Mouse (Mus musculus) intestine, postnatal 0 days (tissue): Measurements from ENCODE around the gene Glt28d2. TPM values are rescaled to one million over a fixed set of nuclear protein-coding genes. Genes with fewer than 3 reads are reported as not detected.
"Not testable (repeated sequence)": the region's sequence is repeated elsewhere in the genome, so short reads cannot be mapped to it uniquely, and the experiment has no call there.

Experiments
- ATAC-seq: fragments of 200-750 bp; cut with Nextera tagmentation; 2 replicates; pipeline ENCODE4 v1.8.0; 2017; ENCODE audit warnings: mild to moderate bottlenecking, moderate TSS enrichment, moderate library complexity
- H3K27ac ChIP-seq: fragments of 300-500 bp; sonication (generic); 2 replicates; pipeline ENCODE4 v1.5.1; 2014; ENCODE audit warnings: mild to moderate bottlenecking, low read depth, low read length, moderate library complexity
- H3K27me3 ChIP-seq: fragments of 300-500 bp; sonication (generic); replicated peaks from 2 replicates; pipeline ENCODE4 v1.6.1; 2014; ENCODE audit warnings: low read length, mixed read lengths; ENCODE audit not compliant: control insufficient read depth, insufficient read depth
- H3K36me3 ChIP-seq: fragments of 300-500 bp; sonication (generic); 2 replicates; pipeline ENCODE4 v1.6.1; 2014; ENCODE audit warnings: mild to moderate bottlenecking, moderate library complexity; ENCODE audit not compliant: control insufficient read depth, insufficient read depth
- H3K4me1 ChIP-seq: fragments of 300-500 bp; sonication (generic); replicated peaks from 2 replicates; pipeline ENCODE4 v1.6.1; 2014; ENCODE audit warnings: antibody characterized with exemption, low read length, mixed read lengths; ENCODE audit not compliant: control insufficient read depth, insufficient read depth
- H3K4me2 ChIP-seq: fragments of 300-500 bp; sonication (generic); replicated peaks from 2 replicates; pipeline ENCODE4 v1.6.1; 2014; ENCODE audit warnings: low read depth, mild to moderate bottlenecking, moderate library complexity
- H3K4me3 ChIP-seq: fragments of 300-500 bp; sonication (generic); 2 replicates; pipeline ENCODE4 v1.5.1; 2014; ENCODE audit warnings: low read depth, low read length
- H3K9ac ChIP-seq: fragments of 300-500 bp; sonication (generic); 2 replicates; pipeline ENCODE4 v1.6.1; 2014; ENCODE audit warnings: mild to moderate bottlenecking, low read depth, low read length
- H3K9me3 ChIP-seq: fragments of 300-500 bp; sonication (generic); 2 replicates; pipeline ENCODE4 v1.6.1; 2016; ENCODE audit warnings: mixed run types; ENCODE audit not compliant: control insufficient read depth
- CTCF ChIP-seq: sonication (generic); IDR thresholded peaks from 2 replicates; pipeline ENCODE4 v1.5.1; 2016; ENCODE audit warnings: low read depth, mild to moderate bottlenecking, control low read depth, antibody characterized with exemption, moderate library complexity
- WGBS: fragments of 180-500 bp; shearing (Covaris S2); extraction: QIAGEN DNeasy Blood & Tissue Kit; methylation state at CpG from one replicate; pipeline ENCODE4 v1.1.7; 2014; 5-methylcytosine and 5-hydroxymethylcytosine counted together
- polyA plus RNA-seq: library from polyadenylated mRNA; unstranded; fragments of >200 nt; fragmentation: Nextera tagmentation; extraction: Ambion mirVana; gene quantifications from 2 replicates; pipeline ENCODE4 v1.2.1, GENCODE M21; 2015

The Glt28d2 gene
- polyA plus RNA-seq, 1 experiment from 2014 or later: 2.6 TPM

- no peak overlapping the region for H3K27ac ChIP-seq
- no peak overlapping the region for H3K4me3 ChIP-seq
- H3K9ac ChIP-seq: no peak overlapping the region
- H3K4me1 ChIP-seq: no peaks in the 10 kb centered on the region
- H3K36me3 ChIP-seq: no peaks in the 10 kb centered on the region
- no peak for TF ChIP-seq CTCF
- no peak overlapping the region for H3K4me2 ChIP-seq
- 84% methylated on average over 9 of the region's 9 CpGs for WGBS
- no peaks in the 10 kb centered on the region for H3K27me3 ChIP-seq
- no peak for ATAC-seq
- no peaks in the 10 kb centered on the region for H3K9me3 ChIP-seq
Measured at GRCm38 (mm10) chr3:85927296-85927695, 40.0 kb upstream of the Glt28d2 start.

GRCm38 (mm10) chr3:85923954-85924945, 36.9 kb upstream of the Glt28d2 start:
- no peak overlapping the region for H3K27ac ChIP-seq
- 0 out of 2 replicates have a peak overlapping the region, but pooled peaks have one; percentile 4 for H3K9ac ChIP-seq
- no peaks in the 10 kb centered on the region for H3K4me1 ChIP-seq
- H3K4me2 ChIP-seq: no peak overlapping the region; the same call in 1 of the 2 replicates
- no peaks in the 10 kb centered on the region for H3K27me3 ChIP-seq
- peak; percentile 95 for TF ChIP-seq CTCF
- 0 out of 2 replicates have a peak, but pooled peaks have one; percentile 10 for ATAC-seq
- no peak overlapping the region for H3K4me3 ChIP-seq
- no peaks in the 10 kb centered on the region for H3K36me3 ChIP-seq
- 37% methylated on average over 18 of the region's 18 CpGs for WGBS
- H3K9me3 ChIP-seq: no peaks in the 10 kb centered on the region

GRCm38 (mm10) chr3:85923343-85923742, 36.0 kb upstream of the Glt28d2 start:
- 85% methylated on average over 8 of the region's 8 CpGs for WGBS
- H3K4me2 ChIP-seq: no peak overlapping the region
- no peak overlapping the region for H3K4me3 ChIP-seq
- no peak overlapping the region for H3K27ac ChIP-seq
- H3K9ac ChIP-seq: no peak overlapping the region
- no peak for ATAC-seq
- H3K27me3 ChIP-seq: no peaks in the 10 kb centered on the region
- no peaks in the 10 kb centered on the region for H3K9me3 ChIP-seq
- no peaks in the 10 kb centered on the region for H3K4me1 ChIP-seq
- H3K36me3 ChIP-seq: no peaks in the 10 kb centered on the region
- TF ChIP-seq CTCF: no peak

- 52% methylated on average over 3 of the region's 3 CpGs for WGBS
- TF ChIP-seq CTCF: no peak
- no peak for ATAC-seq
- Histone ChIP-seq H3K27ac (no peak overlapping the region), H3K4me3 (no peak overlapping the region), H3K4me1 (no peaks in the 10 kb centered on the region), H3K9ac (no peak overlapping the region), H3K4me2 (no peak overlapping the region), H3K36me3 (no peaks in the 10 kb centered on the region), H3K9me3 (no peaks in the 10 kb centered on the region), H3K27me3 (no peaks in the 10 kb centered on the region)
Measured at GRCm38 (mm10) chr3:85922331-85922730, 35.0 kb upstream of the Glt28d2 start.

GRCm38 (mm10) chr3:85920671-85921070, 33.4 kb upstream of the Glt28d2 start:
- H3K27ac ChIP-seq, H3K36me3 ChIP-seq, H3K4me1 ChIP-seq, H3K4me3 ChIP-seq, H3K27me3 ChIP-seq, H3K9ac ChIP-seq, ATAC-seq, H3K9me3 ChIP-seq, H3K4me2 ChIP-seq: not testable (repeated sequence)
- 86% methylated on average over 2 of the region's 2 CpGs for WGBS

- WGBS: 9% methylated on average over 4 of the region's 4 CpGs
- Histone ChIP-seq H3K27me3 (no peaks in the 10 kb centered on the region), H3K4me2 (no peak overlapping the region), H3K9me3 (no peaks in the 10 kb centered on the region), H3K4me3 (no peak overlapping the region), H3K4me1 (no peaks in the 10 kb centered on the region), H3K9ac (no peak overlapping the region), H3K27ac (no peak overlapping the region), H3K36me3 (no peaks in the 10 kb centered on the region)
- no peak for ATAC-seq
- TF ChIP-seq CTCF: peak; percentile 78
Measured at GRCm38 (mm10) chr3:85917600-85917999, 30.3 kb upstream of the Glt28d2 start.
